Mouse (Mus musculus): ENCODE data around the gene Chchd2. TPM values are rescaled to one million over a fixed set of nuclear protein-coding genes. Genes with fewer than 3 reads are reported as not detected.
A peak's percentile ranks its signal among the peaks of the same experiment; 100 is the strongest.

Gene Chchd2
- polyA plus RNA-seq, 1 experiment: 866 TPM

- Histone ChIP-seq H3K4me3 (replicated peaks; ENCODE audit: insufficient read depth, low read depth, low read length) (no peak overlapping the region), H3K4me1 (ENCODE audit: control insufficient read depth, insufficient read depth, low read length) (no peaks in the 10 kb centered on the region), H3K27ac (ENCODE audit: insufficient read depth, low read length) (no peak overlapping the region), H3K27me3 (ENCODE audit: control insufficient read depth, insufficient read depth, low read length) (no peaks in the 10 kb centered on the region)
- TF ChIP-seq CTCF (IDR thresholded peaks at IDR 0.05; ENCODE audit: borderline replicate concordance, insufficient read depth, low read depth, low read length) (no peak), POLR2A (IDR thresholded peaks at IDR 0.05; ENCODE audit: borderline replicate concordance, insufficient read depth, low read length) (no peak)
- no peak for DNase-seq
- 39% methylated on average over 5 of the region's 5 CpGs for WGBS
These were observed 32.1 kb downstream of the Chchd2 start for GRCm38 (mm10) chr5:129855163-129855562.

- 25% methylated on average over 8 of the region's 8 CpGs for WGBS
- no peak for DNase-seq
- Histone ChIP-seq H3K27me3 (ENCODE audit: control insufficient read depth, insufficient read depth, low read length) (no peaks in the 10 kb centered on the region), H3K4me3 (replicated peaks; ENCODE audit: insufficient read depth, low read depth, low read length) (peak overlapping the region; percentile 95), H3K4me1 (ENCODE audit: control insufficient read depth, insufficient read depth, low read length) (no peaks in the 10 kb centered on the region; the same call in 1 of the 2 replicates), H3K27ac (ENCODE audit: insufficient read depth, low read length) (no peak overlapping the region)
- TF ChIP-seq CTCF (IDR thresholded peaks at IDR 0.05; ENCODE audit: borderline replicate concordance, insufficient read depth, low read depth, low read length) (no peak), POLR2A (IDR thresholded peaks at IDR 0.05; ENCODE audit: borderline replicate concordance, insufficient read depth, low read length) (no peak)
These were observed 39.8 kb downstream of the Chchd2 start for GRCm38 (mm10) chr5:129847558-129847820.

- Histone ChIP-seq H3K27ac (ENCODE audit: insufficient read depth, low read length) (peak within 1 kb of the TSS; percentile 55; the same call in 1 of the 2 replicates), H3K4me3 (replicated peaks; ENCODE audit: insufficient read depth, low read depth, low read length) (peak within 1 kb of the TSS; percentile 95), H3K4me1 (ENCODE audit: control insufficient read depth, insufficient read depth, low read length) (no peaks in the 10 kb centered on the region; the same call in 1 of the 2 replicates), H3K27me3 (ENCODE audit: control insufficient read depth, insufficient read depth, low read length) (no peaks in the 10 kb centered on the region)
- TF ChIP-seq POLR2A (IDR thresholded peaks at IDR 0.05; ENCODE audit: borderline replicate concordance, insufficient read depth, low read length): peak; percentile 99
- TF ChIP-seq CTCF (IDR thresholded peaks at IDR 0.05; ENCODE audit: borderline replicate concordance, insufficient read depth, low read depth, low read length): no peak; the same call in 1 of the 2 replicates
- WGBS: 4% methylated on average over 22 of the region's 22 CpGs
- peak; percentile 96 to 97 for DNase-seq
These were observed 40.3 kb downstream of the Chchd2 start, which contains the start of gene Sumf2 for GRCm38 (mm10) chr5:129846752-129847557. TSS of gene Sumf2 (plus strand) at chr5:129846986.

GRCm38 (mm10) chr5:129844848-129845247 is 42.4 kb downstream of the Chchd2 start:
- no peaks in the 10 kb centered on the region for H3K27me3 ChIP-seq (ENCODE audit: control insufficient read depth, insufficient read depth, low read length)
- H3K4me1 ChIP-seq (ENCODE audit: control insufficient read depth, insufficient read depth, low read length): no peaks in the 10 kb centered on the region; the same call in 1 of the 2 replicates
- no peak overlapping the region for H3K27ac ChIP-seq (ENCODE audit: insufficient read depth, low read length)
- DNase-seq: no peak
- WGBS: 94% methylated on average over 5 of the region's 5 CpGs
- no peak overlapping the region for H3K4me3 ChIP-seq (replicated peaks; ENCODE audit: insufficient read depth, low read depth, low read length)
- TF ChIP-seq CTCF (IDR thresholded peaks at IDR 0.05; ENCODE audit: borderline replicate concordance, insufficient read depth, low read depth, low read length) (no peak), POLR2A (IDR thresholded peaks at IDR 0.05; ENCODE audit: borderline replicate concordance, insufficient read depth, low read length) (no peak)

Other genes with a start within 250 kb of the Chchd2 start
- gene Zfp11, start 217.4 kb downstream of the Chchd2 start, polyA plus RNA-seq (2012; rRNA removed): 5.0 and 5.5 TPM in 2 replicates
- not detected in 2 replicates for gene Sept14, start 179.0 kb downstream of the Chchd2 start, polyA plus RNA-seq (2012; rRNA removed)
- gene Mrps17, start 172.0 kb downstream of the Chchd2 start, polyA plus RNA-seq (2012; rRNA removed): 90.6 and 97.4 TPM in 2 replicates
- gene Nipsnap2, start 162.4 kb downstream of the Chchd2 start, polyA plus RNA-seq (2012; rRNA removed): 137 and 157 TPM in 2 replicates
- 23.4 and 27.3 TPM in 2 replicates for gene Psph, start 100.0 kb downstream of the Chchd2 start, polyA plus RNA-seq (2012; rRNA removed)
- gene Sumf2, start 40.5 kb downstream of the Chchd2 start, polyA plus RNA-seq (2012; rRNA removed): 16.2 and 17.3 TPM in 2 replicates
- gene Zbed5, start 8.3 kb upstream of the Chchd2 start, polyA plus RNA-seq (2012; rRNA removed): 3.3 and 3.9 TPM in 2 replicates
- 30.5 and 34.8 TPM in 2 replicates for gene Phkg1, start 11.1 kb upstream of the Chchd2 start, polyA plus RNA-seq (2012; rRNA removed)
- 3.4 and 3.9 TPM in 2 replicates for gene Nupr1l, start 21.1 kb upstream of the Chchd2 start, polyA plus RNA-seq (2012; rRNA removed)
- 29.4 and 32.4 TPM in 2 replicates for gene Vkorc1l1, start 54.5 kb upstream of the Chchd2 start, polyA plus RNA-seq (2012; rRNA removed)
- 18.9 and 19.3 TPM in 2 replicates for gene Gusb, start 115.6 kb upstream of the Chchd2 start, polyA plus RNA-seq (2012; rRNA removed)
- gene Asl, start 141.8 kb upstream of the Chchd2 start, polyA plus RNA-seq (2012; rRNA removed): 27.0 and 28.7 TPM in 2 replicates
- 34.9 and 38.9 TPM in 2 replicates for gene Crcp, start 141.8 kb upstream of the Chchd2 start, polyA plus RNA-seq (2012; rRNA removed)
- gene Tpst1, start 185.9 kb upstream of the Chchd2 start, polyA plus RNA-seq (2012; rRNA removed): 36.3 and 41.6 TPM in 2 replicates